Mouse (Mus musculus) myocyte (in vitro differentiated cells): ENCODE results near the gene Vwc2l. TPM values are rescaled to one million over a fixed set of nuclear protein-coding genes. Genes with fewer than 3 reads are reported as not detected.

Experiments
- H3K27me3 ChIP-seq: one replicate; pipeline ENCODE4 v1.6.1; 2011; ENCODE audit not compliant: control insufficient read depth, insufficient read depth, insufficient read length
- H3K36me3 ChIP-seq: one replicate; pipeline ENCODE4 v1.6.1; 2011; ENCODE audit not compliant: control insufficient read depth, insufficient read depth
- H3K4me2 ChIP-seq: one replicate; pipeline ENCODE4 v1.6.1; 2011; ENCODE audit warnings: low read depth, control low read depth
- H3K4me3 ChIP-seq: one replicate; pipeline ENCODE4 v1.5.1; 2011; ENCODE audit warnings: mild to moderate bottlenecking, control low read depth, moderate library complexity
- H3K79me2 ChIP-seq: one replicate; pipeline ENCODE4 v1.6.1; 2011; ENCODE audit not compliant: control insufficient read depth, insufficient read depth
- H3ac ChIP-seq: one replicate; pipeline ENCODE4 v1.6.1; 2011; ENCODE audit not compliant: control insufficient read depth, insufficient read length
- CEBPB ChIP-seq: IDR thresholded peaks from 2 replicates; pipeline ENCODE4 v1.6.1; 2011; ENCODE audit warnings: mild to moderate bottlenecking, moderate library complexity; ENCODE audit not compliant: poor library complexity, insufficient read depth, severe bottlenecking
- E2F4 ChIP-seq: IDR thresholded peaks from one replicate; pipeline ENCODE4 v1.6.1; 2011; ENCODE audit warnings: mild to moderate bottlenecking, control low read depth, moderate library complexity; ENCODE audit not compliant: insufficient read depth
- MAX ChIP-seq: IDR thresholded peaks from one replicate; pipeline ENCODE4 v1.6.1; 2011; ENCODE audit warnings: low read depth, mild to moderate bottlenecking, control low read depth
- MYOD1 ChIP-seq, 3 experiments: IDR thresholded peaks; one replicate each; pipeline ENCODE4 v1.6.1; 2011; ENCODE audit warnings: control low read depth in 2 of 3, low read depth in 2 of 3, mild to moderate bottlenecking in 2 of 3, moderate library complexity in 1 of 3; ENCODE audit not compliant: insufficient read length in 2 of 3, control insufficient read depth in 1 of 3
- MYOG ChIP-seq, 3 experiments: IDR thresholded peaks; one replicate each; pipeline ENCODE4 v1.6.1; 2011; ENCODE audit warnings: control low read depth in 2 of 3, low read depth in 2 of 3, mild to moderate bottlenecking in 2 of 3; ENCODE audit not compliant: insufficient read length in 2 of 3, control insufficient read depth in 1 of 3, insufficient read depth in 1 of 3
- POLR2A ChIP-seq: IDR thresholded peaks from one replicate; pipeline ENCODE4 v1.6.1; 2011; ENCODE audit warnings: low read depth, mild to moderate bottlenecking, control low read depth, moderate library complexity; ENCODE audit not compliant: insufficient read length
- POLR2AphosphoS2 ChIP-seq: IDR thresholded peaks from one replicate; pipeline ENCODE4 v1.6.1; 2011; ENCODE audit warnings: low read depth, control low read depth; ENCODE audit not compliant: insufficient read length
- REST ChIP-seq: IDR thresholded peaks from one replicate; pipeline ENCODE4 v1.6.1; 2011; ENCODE audit warnings: mild to moderate bottlenecking, control low read depth, moderate library complexity; ENCODE audit not compliant: insufficient read depth, insufficient read length
- SRF ChIP-seq: IDR thresholded peaks from one replicate; pipeline ENCODE4 v1.6.1; 2011; ENCODE audit warnings: low read depth; ENCODE audit not compliant: control insufficient read depth, insufficient read length
- TCF12 ChIP-seq: IDR thresholded peaks from one replicate; pipeline ENCODE4 v1.6.1; 2011; ENCODE audit warnings: mild to moderate bottlenecking, control low read depth; ENCODE audit not compliant: poor library complexity, insufficient read depth, severe bottlenecking
- TCF3 ChIP-seq: IDR thresholded peaks from one replicate; pipeline ENCODE4 v1.6.1; 2011; ENCODE audit warnings: low read depth, control low read depth; ENCODE audit not compliant: insufficient read length
- USF1 ChIP-seq: IDR thresholded peaks from one replicate; pipeline ENCODE4 v1.6.1; 2011; ENCODE audit warnings: low read depth, mild to moderate bottlenecking, control low read depth, moderate library complexity
- polyA plus RNA-seq: library from polyadenylated mRNA; unstranded; fragments of >200 nt; fragmentation: generic; extraction: Trizol; gene quantifications from one replicate; pipeline ENCODE4 v1.2.1, GENCODE M21; 2012; ENCODE audit warnings: missing spikeins

Gene Vwc2l
- polyA plus RNA-seq, 1 experiment: not detected

DNA sequence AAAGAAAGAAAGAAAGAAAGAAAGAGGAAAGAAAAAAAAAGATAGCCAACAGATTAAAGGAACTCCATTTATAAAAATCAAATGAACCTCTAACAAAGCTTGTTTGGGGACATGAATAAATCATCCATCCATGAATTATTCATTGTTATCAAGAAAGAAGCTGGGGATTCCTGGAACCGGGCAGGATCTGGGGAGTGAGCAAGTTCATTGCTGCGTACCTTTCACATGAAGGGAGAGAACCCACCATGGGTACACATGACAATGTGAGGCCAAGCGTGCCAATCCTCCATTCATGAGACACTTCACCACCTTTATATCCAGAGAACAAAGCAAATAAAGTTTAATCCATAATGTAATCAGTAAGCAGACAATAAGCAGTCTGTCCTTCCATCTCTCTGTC, 155.8 kb downstream of the Vwc2l start:
- no peak overlapping the region for H3K4me3 ChIP-seq
- H3ac ChIP-seq: no peak overlapping the region
- no peaks in the 10 kb centered on the region for H3K27me3 ChIP-seq
- TF ChIP-seq MAX (no peak), MYOG (IDR thresholded peaks at IDR 0.05; ENCODE audit: control insufficient read depth in 1 of 3, insufficient read depth in 1 of 3, insufficient read length in 2 of 3, low read depth in 2 of 3) (no peak), SRF (no peak), CEBPB (no peak), POLR2AphosphoS2 (no peak), TCF3 (no peak), E2F4 (no peak)
- H3K4me2 ChIP-seq: no peak overlapping the region
- H3K36me3 ChIP-seq: no peaks in the 10 kb centered on the region
- H3K79me2 ChIP-seq: no peaks in the 10 kb centered on the region

DNA sequence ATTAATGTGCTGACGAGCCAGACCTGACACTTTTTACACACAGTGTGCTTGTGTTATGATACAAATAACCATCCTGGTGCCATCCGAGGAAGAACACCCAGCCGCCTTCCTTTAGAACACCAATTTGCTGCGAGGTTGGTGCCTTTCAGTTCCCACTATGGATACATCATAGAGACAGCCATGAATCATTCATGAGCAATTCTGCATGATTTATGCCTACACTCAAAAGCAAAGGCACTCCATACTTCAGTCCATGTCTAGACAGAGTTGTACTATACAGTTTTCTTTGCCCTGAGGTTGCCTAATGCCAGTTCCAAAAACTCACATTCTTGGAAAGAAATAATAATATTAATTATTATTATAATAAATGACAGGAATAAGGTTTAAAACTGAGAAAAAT, 158.6 kb downstream of the Vwc2l start:
- no peaks in the 10 kb centered on the region for H3K36me3 ChIP-seq
- H3ac ChIP-seq: no peak overlapping the region
- no peak overlapping the region for H3K4me3 ChIP-seq
- no peak overlapping the region for H3K4me2 ChIP-seq
- no peaks in the 10 kb centered on the region for H3K79me2 ChIP-seq
- no peaks in the 10 kb centered on the region for H3K27me3 ChIP-seq
- no peak for TF ChIP-seq E2F4
- no peak for TF ChIP-seq MYOG (IDR thresholded peaks at IDR 0.05; ENCODE audit: control insufficient read depth in 1 of 3, insufficient read depth in 1 of 3, insufficient read length in 2 of 3, low read depth in 2 of 3)
- TF ChIP-seq SRF: no peak
- TF ChIP-seq POLR2AphosphoS2: no peak
- TF ChIP-seq TCF3: no peak
- no peak for TF ChIP-seq TCF12
- TF ChIP-seq USF1: no peak
- no peak for TF ChIP-seq MAX
- no peak for TF ChIP-seq REST
- TF ChIP-seq MYOD1 (IDR thresholded peaks at IDR 0.05; ENCODE audit: control insufficient read depth in 1 of 3, insufficient read length in 2 of 3, low read depth in 2 of 3): no peak
- no peak for TF ChIP-seq CEBPB

GRCm38 (mm10) chr1:70902311-70902710, 176.8 kb downstream of the Vwc2l start:
- H3ac ChIP-seq: no peak overlapping the region
- H3K36me3 ChIP-seq: no peaks in the 10 kb centered on the region
- no peaks in the 10 kb centered on the region for H3K79me2 ChIP-seq
- no peak overlapping the region for H3K4me3 ChIP-seq
- TF ChIP-seq USF1 (no peak), MYOD1 (IDR thresholded peaks at IDR 0.05; ENCODE audit: control insufficient read depth in 1 of 3, insufficient read length in 2 of 3, low read depth in 2 of 3) (no peak), MYOG (IDR thresholded peaks at IDR 0.05; ENCODE audit: control insufficient read depth in 1 of 3, insufficient read depth in 1 of 3, insufficient read length in 2 of 3, low read depth in 2 of 3) (no peak), POLR2AphosphoS2 (no peak), POLR2A (no peak), MAX (no peak), TCF12 (no peak), E2F4 (no peak)
- no peak overlapping the region for H3K4me2 ChIP-seq
- H3K27me3 ChIP-seq: no peaks in the 10 kb centered on the region

DNA sequence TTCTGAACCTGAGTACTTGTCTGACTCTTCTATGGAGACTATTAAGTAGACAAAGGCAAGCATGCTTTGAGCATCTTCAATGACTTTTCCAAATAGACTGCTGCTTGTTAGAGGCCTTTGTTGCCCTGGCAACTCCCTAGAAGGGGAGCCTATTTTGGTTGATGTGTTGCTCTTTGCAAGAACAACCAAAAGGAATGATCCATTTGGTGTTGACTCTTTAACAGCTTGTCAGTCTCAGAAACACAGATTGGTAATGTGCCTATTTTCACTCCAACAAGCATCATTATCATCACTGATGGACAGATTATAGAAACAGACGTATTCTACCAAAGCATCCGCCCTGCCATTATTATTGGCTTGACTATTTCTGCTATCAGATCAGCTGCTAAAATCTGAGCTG, 181.9 kb downstream of the Vwc2l start:
- Histone ChIP-seq H3K27me3 (no peaks in the 10 kb centered on the region), H3K4me3 (no peak overlapping the region), H3K36me3 (no peaks in the 10 kb centered on the region), H3ac (no peak overlapping the region), H3K4me2 (no peak overlapping the region), H3K79me2 (no peaks in the 10 kb centered on the region)
- TF ChIP-seq MYOG (IDR thresholded peaks at IDR 0.05; ENCODE audit: control insufficient read depth in 1 of 3, insufficient read depth in 1 of 3, insufficient read length in 2 of 3, low read depth in 2 of 3) (no peak), CEBPB (no peak), TCF3 (no peak), POLR2A (no peak), TCF12 (no peak), POLR2AphosphoS2 (no peak), SRF (no peak), MYOD1 (IDR thresholded peaks at IDR 0.05; ENCODE audit: control insufficient read depth in 1 of 3, insufficient read length in 2 of 3, low read depth in 2 of 3) (no peak), E2F4 (no peak), REST (no peak), MAX (no peak), USF1 (no peak)

GRCm38 (mm10) chr1:70911235-70911634, 185.7 kb downstream of the Vwc2l start:
- H3K27me3 ChIP-seq: no peaks in the 10 kb centered on the region
- TF ChIP-seq REST (no peak), SRF (no peak), E2F4 (no peak), POLR2A (no peak), TCF12 (no peak), MAX (no peak), MYOD1 (IDR thresholded peaks at IDR 0.05; ENCODE audit: control insufficient read depth in 1 of 3, insufficient read length in 2 of 3, low read depth in 2 of 3) (no peak), MYOG (IDR thresholded peaks at IDR 0.05; ENCODE audit: control insufficient read depth in 1 of 3, insufficient read depth in 1 of 3, insufficient read length in 2 of 3, low read depth in 2 of 3) (no peak), USF1 (no peak), TCF3 (no peak), CEBPB (no peak), POLR2AphosphoS2 (no peak)
- no peaks in the 10 kb centered on the region for H3K36me3 ChIP-seq

More at GRCm38 (mm10) chr1:70911235-70911634, 185.7 kb downstream of the Vwc2l start:
- Histone ChIP-seq H3K4me2 (no peak overlapping the region), H3K79me2 (no peaks in the 10 kb centered on the region), H3ac (no peak overlapping the region), H3K4me3 (no peak overlapping the region)
